Mouse (Mus musculus) kidney, postnatal 36 days (tissue): ENCODE measurements around the gene Six6.
A peak's percentile ranks its signal among the peaks of the same experiment; 100 is the strongest.

ENCODE experiments used
- DNase-seq, 2 experiments: peaks; one replicate each; pipeline ENCODE4 v3.0.0; 2021 to 2022; ENCODE audit warnings: mixed read lengths in 2 of 2

Six6 gene

GRCm38 (mm10) chr12:72957829-72958424 lies 18.2 kb downstream of the Six6 start:
- DNase-seq, result no peak

GRCm38 (mm10) chr12:72958446-72958845 lies 18.8 kb downstream of the Six6 start:
- DNase-seq, result no peak

- no peak for DNase-seq
These were observed 23.1 kb downstream of the Six6 start for GRCm38 (mm10) chr12:72962761-72963160.

- DNase-seq, result no peak
These were observed 27.8 kb downstream of the Six6 start for GRCm38 (mm10) chr12:72967541-72967940.

- DNase-seq, result no peak
These were observed 30.9 kb downstream of the Six6 start for GRCm38 (mm10) chr12:72970620-72971019.

GRCm38 (mm10) chr12:72973161-72973560 lies 33.5 kb downstream of the Six6 start:
- DNase-seq, result peak; percentile 46 to 79

- no peak for DNase-seq
These were observed 36.5 kb downstream of the Six6 start for GRCm38 (mm10) chr12:72976172-72976571.

GRCm38 (mm10) chr12:72976718-72977117 lies 37.0 kb downstream of the Six6 start:
- DNase-seq, result peak; percentile 65 to 85

GRCm38 (mm10) chr12:72977851-72978250 lies 38.2 kb downstream of the Six6 start:
- DNase-seq, result no peak

GRCm38 (mm10) chr12:72979236-72979635 lies 39.5 kb downstream of the Six6 start:
- DNase-seq, result no peak

GRCm38 (mm10) chr12:72982616-72983015 lies 42.9 kb downstream of the Six6 start:
- DNase-seq, result peak in 1 of 2 experiments; percentile 9

GRCm38 (mm10) chr12:72983071-72983857 lies 43.6 kb downstream of the Six6 start:
- DNase-seq, result peak; percentile 4 to 33
